Comparison of ENCODE assay signal across 17 mouse cellular contexts in genomic region chr17:63046401-63046800, GRCm38 (mm10).
A peak's percentile ranks its signal among the peaks of the same experiment; 100 is the strongest.
DNase-seq lines count a peak whose midpoint lies in the region; ATAC-seq lines count a peak whose summit lies in the region.
"Had no signal": no experiment of that assay in that cellular context is flagged by ENCODE, and none has a peak within 500 bp of the region (broad histone marks: within the 10 kb centered on the region; RNA-seq: fewer than 3 reads in every experiment).

No protein-coding gene starts in this region.

- H3K9me3 ChIP-seq in hindbrain, embryonic 13.5 days: no peaks in the 10 kb centered on the region; the same call in 1 of the 2 replicates
- peaks cover 1% of the 10 kb centered on the region; the same call in 1 of the 2 replicates for H3K9me3 ChIP-seq in hindbrain, embryonic 14.5 days (ENCODE audit: control insufficient read depth, low read length)
- 0 out of 2 replicates have a peak, but pooled peaks cover 1% of the 10 kb centered on the region for H3K9me3 ChIP-seq in neural tube, embryonic 15.5 days (replicated peaks)
- H3K9me3 ChIP-seq: forebrain, embryonic 12.5 days had no signal

- no peak overlapping the region for H3K4me3 ChIP-seq in hindbrain, embryonic 13.5 days
- H3K4me3 ChIP-seq in hindbrain, embryonic 14.5 days (replicated peaks; ENCODE audit: low read length): no peak overlapping the region
- H3K4me3 ChIP-seq in neural tube, embryonic 15.5 days (replicated peaks): no peak overlapping the region
- H3K4me3 ChIP-seq: embryonic facial prominence, embryonic 13.5 days; forebrain, embryonic 12.5 days; heart, embryonic 12.5 days had no signal

- WGBS in hindbrain, embryonic 13.5 days: 65% methylated on average over 3 of the region's 3 CpGs
- WGBS in hindbrain, embryonic 14.5 days: 60% methylated on average over 3 of the region's 3 CpGs
- WGBS in neural tube, embryonic 15.5 days: 64% methylated on average over 3 of the region's 3 CpGs

- ATAC-seq in hindbrain, embryonic 13.5 days (ENCODE audit: low FRiP score): peak; percentile 36; the same call in 1 of the 2 replicates
- ATAC-seq in hindbrain, embryonic 14.5 days (ENCODE audit: low FRiP score): no peak
- ATAC-seq in neural tube, embryonic 15.5 days (ENCODE audit: low FRiP score): 0 out of 2 replicates have a peak, but pooled peaks have one; percentile 46
- no peak for ATAC-seq in activated CD4-positive, CD25-positive, alpha-beta regulatory T cell, adult 4 months
- ATAC-seq: forebrain, embryonic 16.5 days; hindbrain, postnatal 0 days had no signal

- H3K36me3 ChIP-seq in hindbrain, embryonic 13.5 days: peaks cover under 1% of the 10 kb centered on the region; the same call in 1 of the 2 replicates
- H3K36me3 ChIP-seq in hindbrain, embryonic 14.5 days (replicated peaks; ENCODE audit: control insufficient read depth, insufficient read depth): no peaks in the 10 kb centered on the region
- no peaks in the 10 kb centered on the region for H3K36me3 ChIP-seq in neural tube, embryonic 15.5 days
- H3K36me3 ChIP-seq: embryonic facial prominence, embryonic 13.5 days; forebrain, embryonic 12.5 days; heart, embryonic 12.5 days had no signal

- H3K27ac ChIP-seq in hindbrain, embryonic 13.5 days: no peak overlapping the region
- no peak overlapping the region for H3K27ac ChIP-seq in hindbrain, embryonic 14.5 days
- H3K27ac ChIP-seq in neural tube, embryonic 15.5 days (replicated peaks): no peak overlapping the region
- H3K27ac ChIP-seq: forebrain, embryonic 12.5 days; hindbrain, postnatal 0 days had no signal

- H3K9ac ChIP-seq in hindbrain, embryonic 13.5 days: no peak overlapping the region
- H3K9ac ChIP-seq in hindbrain, embryonic 14.5 days: no peak overlapping the region
- no peak overlapping the region for H3K9ac ChIP-seq in neural tube, embryonic 15.5 days (replicated peaks)
- H3K9ac ChIP-seq: embryonic facial prominence, embryonic 13.5 days; forebrain, embryonic 12.5 days; heart, embryonic 12.5 days had no signal

- no peak overlapping the region for H3K4me2 ChIP-seq in hindbrain, embryonic 13.5 days
- H3K4me2 ChIP-seq in hindbrain, embryonic 14.5 days (replicated peaks): no peak overlapping the region
- no peak overlapping the region for H3K4me2 ChIP-seq in neural tube, embryonic 15.5 days
- H3K4me2 ChIP-seq: embryonic facial prominence, embryonic 13.5 days; forebrain, embryonic 12.5 days; heart, embryonic 12.5 days had no signal

- H3K4me1 ChIP-seq in hindbrain, embryonic 13.5 days (replicated peaks): peaks cover 11% of the 10 kb centered on the region; the same call in 1 of the 2 replicates
- 0 out of 2 replicates have a peak, but pooled peaks cover 7% of the 10 kb centered on the region for H3K4me1 ChIP-seq in hindbrain, embryonic 14.5 days (replicated peaks; ENCODE audit: control insufficient read depth, insufficient read depth, low read length)
- H3K4me1 ChIP-seq in neural tube, embryonic 15.5 days: peaks cover 10% of the 10 kb centered on the region; the same call in 1 of the 2 replicates

- DNase-seq in hindbrain, embryonic 14.5 days (ENCODE audit: low spot score): no peak
- no peak for DNase-seq in neural tube, embryonic 10.5 days (ENCODE audit: extremely low spot score, low spot score)
- peak; percentile 48 for DNase-seq in adrenal gland, postnatal 10 days
- no peak for DNase-seq in cerebellum, adult 9-11 months
- DNase-seq: cerebellum, adult 11 months; cerebellum, adult 9-10 months; cerebellum, postnatal 36 days; gastrocnemius, postnatal 14 days; kidney, adult 11 months had no signal

- no peaks in the 10 kb centered on the region for H3K27me3 ChIP-seq in hindbrain, embryonic 13.5 days
- H3K27me3 ChIP-seq in hindbrain, embryonic 14.5 days (ENCODE audit: control insufficient read depth, insufficient read depth, low read length): no peaks in the 10 kb centered on the region
- H3K27me3 ChIP-seq in neural tube, embryonic 15.5 days (replicated peaks): no peaks in the 10 kb centered on the region
- H3K27me3 ChIP-seq: embryonic facial prominence, embryonic 13.5 days; forebrain, embryonic 12.5 days; heart, embryonic 12.5 days had no signal

Comparison
In these comparisons a context has a peak if more than half of its experiments do, and no peak if none do; other contexts are left out.
1. ATAC-seq: peak in hindbrain, embryonic 13.5 days (single experiment) and neural tube, embryonic 15.5 days (single experiment); none in hindbrain, embryonic 14.5 days (single experiment) and activated CD4-positive, CD25-positive, alpha-beta regulatory T cell, adult 4 months (single experiment).